Mouse (Mus musculus) MEL (cell line): ENCODE data around the gene Fancc.

Experiments used
- CHD1 ChIP-seq: IDR thresholded peaks from 2 replicates; pipeline ENCODE4 v1.6.1; 2012; ENCODE audit warnings: low read depth, mild to moderate bottlenecking, inconsistent platforms, low read length, improper control_type of control experiment
- CTCF ChIP-seq, 3 experiments: IDR thresholded peaks in 2 of 3; conservative IDR thresholded peaks in 1 of 3; 2 replicates each; pipeline ENCODE4 v1.5.1; 2011 to 2012; ENCODE audit warnings: low read length in 3 of 3, low read depth in 2 of 3, mild to moderate bottlenecking in 2 of 3, improper control_type of control experiment in 1 of 3, inconsistent platforms in 1 of 3, mixed read lengths in 1 of 3, moderate library complexity in 1 of 3; ENCODE audit not compliant: control insufficient read depth in 1 of 3, insufficient read depth in 1 of 3, poor library complexity in 1 of 3, severe bottlenecking in 1 of 3
- EP300 ChIP-seq, 2 experiments: IDR thresholded peaks; 2 replicates each; pipeline ENCODE4 v1.6.1; 2011; ENCODE audit warnings: improper control_type of control experiment in 2 of 2, low read length in 2 of 2, low read depth in 1 of 2, mild to moderate bottlenecking in 1 of 2
- ETS1 ChIP-seq: IDR thresholded peaks from 2 replicates; pipeline ENCODE4 v1.6.1; 2012; ENCODE audit warnings: low read depth, mild to moderate bottlenecking, inconsistent platforms, low read length, improper control_type of control experiment, moderate library complexity
- GABPA ChIP-seq: IDR thresholded peaks from 2 replicates; pipeline ENCODE4 v1.6.1; 2012; ENCODE audit warnings: low read depth, mild to moderate bottlenecking, inconsistent platforms, low read length, improper control_type of control experiment, moderate library complexity
- KAT2A ChIP-seq: conservative IDR thresholded peaks from 2 replicates; pipeline ENCODE4 v1.6.1; 2012; ENCODE audit warnings: low read depth, low read length, improper control_type of control experiment, inconsistent platforms
- MAFK ChIP-seq: IDR thresholded peaks from 2 replicates; pipeline ENCODE4 v1.6.1; 2011; ENCODE audit warnings: low read depth, mild to moderate bottlenecking, low read length, improper control_type of control experiment, borderline replicate concordance
- MAX ChIP-seq: IDR thresholded peaks from 2 replicates; pipeline ENCODE4 v1.6.1; 2011; ENCODE audit warnings: low read length, improper control_type of control experiment
- MAZ ChIP-seq: IDR thresholded peaks from 2 replicates; pipeline ENCODE4 v1.6.1; 2012; ENCODE audit warnings: low read depth, mild to moderate bottlenecking, inconsistent platforms, low read length, improper control_type of control experiment
- POLR2A ChIP-seq, 2 experiments: IDR thresholded peaks; 2 replicates each; pipeline ENCODE4 v1.6.1; 2011 to 2012; ENCODE audit warnings: low read length in 2 of 2, mild to moderate bottlenecking in 2 of 2, control low read depth in 1 of 2, improper control_type of control experiment in 1 of 2, low read depth in 1 of 2, moderate library complexity in 1 of 2; ENCODE audit not compliant: control insufficient read depth in 1 of 2, insufficient read depth in 1 of 2, poor library complexity in 1 of 2
- POLR2AphosphoS5 ChIP-seq: IDR thresholded peaks from 2 replicates; pipeline ENCODE4 v1.6.1; 2012; ENCODE audit warnings: low read depth, borderline replicate concordance, mild to moderate bottlenecking, inconsistent platforms, low read length, moderate library complexity, mixed read lengths
- SIN3A ChIP-seq: IDR thresholded peaks from 2 replicates; pipeline ENCODE4 v1.6.1; 2012; ENCODE audit warnings: low read length, improper control_type of control experiment, inconsistent platforms
- USF1 ChIP-seq: IDR thresholded peaks from 2 replicates; pipeline ENCODE4 v1.6.1; 2014; ENCODE audit warnings: low read depth, mild to moderate bottlenecking, inconsistent platforms, low read length, improper control_type of control experiment, moderate library complexity

GRCm38 (mm10) chr13:63247631-63248030, 249.4 kb downstream of the Fancc start:
- TF ChIP-seq USF1 (no peak), POLR2A (IDR thresholded peaks at IDR 0.05; ENCODE audit: control insufficient read depth in 1 of 2, insufficient read depth in 1 of 2, low read depth in 1 of 2, low read length in 2 of 2, poor library complexity in 1 of 2) (no peak), CTCF (IDR thresholded peaks at IDR 0.05 in 2 of 3, conservative IDR thresholded peaks at IDR 0.05 in 1 of 3; ENCODE audit: control insufficient read depth in 1 of 3, insufficient read depth in 1 of 3, low read depth in 2 of 3, low read length in 3 of 3, poor library complexity in 1 of 3, severe bottlenecking in 1 of 3) (no peak), POLR2AphosphoS5 (no peak), EP300 (IDR thresholded peaks at IDR 0.05; ENCODE audit: low read depth in 1 of 2, low read length in 2 of 2) (no peak), CHD1 (no peak), SIN3A (no peak), MAZ (no peak), MAFK (no peak), GABPA (no peak), KAT2A (no peak), MAX (no peak), ETS1 (no peak)
